Mouse (Mus musculus): ENCODE data around the gene Vmn1r86. TPM values are rescaled to one million over a fixed set of nuclear protein-coding genes. Genes with fewer than 3 reads are reported as not detected.

Gene Vmn1r86
- polyA plus RNA-seq, 1 experiment from 2014 or later, result not detected

DNA sequence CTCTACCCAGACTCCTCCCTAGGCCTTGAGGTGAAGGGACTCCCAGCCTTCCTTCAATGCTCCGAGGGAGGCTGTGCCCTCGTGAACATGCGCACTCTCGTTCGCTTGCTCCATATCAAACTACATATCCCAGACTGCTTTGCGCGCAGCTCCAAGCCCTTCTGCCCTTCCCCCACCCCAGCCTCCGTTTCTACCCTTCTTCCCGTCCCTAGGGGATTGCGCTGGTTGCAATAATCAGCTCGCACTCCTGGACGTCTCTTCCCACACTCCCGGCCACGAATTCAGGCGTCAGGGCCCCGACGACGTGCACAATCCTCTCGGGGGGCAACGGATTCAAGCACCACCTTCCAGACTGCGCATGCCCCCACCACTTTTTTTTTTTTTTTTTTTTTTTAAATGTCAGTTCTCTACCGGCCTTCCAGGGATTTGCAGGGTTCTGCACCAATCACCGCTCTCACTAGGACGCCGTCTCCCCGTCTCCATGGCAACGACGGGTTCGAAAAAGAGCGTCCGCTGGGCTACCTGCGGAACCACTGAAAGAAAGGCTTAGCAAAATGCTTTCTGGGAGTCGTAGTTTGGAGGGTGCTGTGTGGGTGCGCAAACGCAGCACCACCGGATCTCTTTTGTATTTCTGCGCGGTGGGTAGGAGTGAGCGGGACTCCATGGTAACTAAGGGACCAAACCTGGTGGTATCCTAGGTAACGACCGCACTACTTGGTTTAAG is 65.3 kb downstream of the Vmn1r86 start, which contains the start of gene Mzf1:
Gene Mzf1, minus strand, starts transcription at position 478 of the 724 bp plus-strand sequence.
- peak within 1 kb of the TSS; percentile 65 for H3K4me3 ChIP-seq
- ATAC-seq (ENCODE audit: insufficient number of reproducible peaks, low FRiP score), result peak; percentile 94
- H3K4me1 ChIP-seq (replicated peaks), result no peaks in the 10 kb centered on the region
- H3K27ac ChIP-seq (ENCODE audit: poor library complexity, severe bottlenecking), result peak within 1 kb of the TSS; percentile 77
- no peaks in the 10 kb centered on the region for H3K27me3 ChIP-seq (replicated peaks)
- no peaks in the 10 kb centered on the region for H3K9me3 ChIP-seq (replicated peaks)
- under 1% methylated on average over 41 of the region's 41 CpGs for WGBS
- peaks cover 5% of the 10 kb centered on the region; the same call in 1 of the 2 replicates for H3K36me3 ChIP-seq
- peak within 1 kb of the TSS; percentile 69 for H3K4me2 ChIP-seq
- peak within 1 kb of the TSS; percentile 72 for H3K9ac ChIP-seq

GRCm38 (mm10) chr7:13053961-13054286 is 65.8 kb downstream of the Vmn1r86 start:
- Histone ChIP-seq H3K9me3 (replicated peaks) (no peaks in the 10 kb centered on the region), H3K27ac (ENCODE audit: poor library complexity, severe bottlenecking) (peak overlapping the region; percentile 33; the same call in 1 of the 2 replicates), H3K4me1 (replicated peaks) (no peaks in the 10 kb centered on the region), H3K4me2 (peak overlapping the region; percentile 69), H3K36me3 (peaks cover 5% of the 10 kb centered on the region; the same call in 1 of the 2 replicates), H3K4me3 (peak overlapping the region; percentile 65), H3K27me3 (replicated peaks) (no peaks in the 10 kb centered on the region), H3K9ac (peak overlapping the region; percentile 72)
- 3% methylated on average over 15 of the region's 15 CpGs for WGBS
- ATAC-seq (ENCODE audit: insufficient number of reproducible peaks, low FRiP score), result no peak

- Histone ChIP-seq H3K27ac (ENCODE audit: poor library complexity, severe bottlenecking) (no peak overlapping the region), H3K27me3 (replicated peaks) (no peaks in the 10 kb centered on the region), H3K36me3 (peaks cover 5% of the 10 kb centered on the region; the same call in 1 of the 2 replicates), H3K9ac (no peak overlapping the region), H3K4me3 (peak overlapping the region; percentile 65), H3K4me2 (peak overlapping the region; percentile 69), H3K9me3 (replicated peaks) (no peaks in the 10 kb centered on the region), H3K4me1 (replicated peaks) (no peaks in the 10 kb centered on the region)
- 91% methylated on average over 2 of the region's 2 CpGs for WGBS
- no peak for ATAC-seq (ENCODE audit: insufficient number of reproducible peaks, low FRiP score)
Measured at GRCm38 (mm10) chr7:13053501-13053900, 66.2 kb downstream of the Vmn1r86 start.

GRCm38 (mm10) chr7:13053001-13053400 is 66.7 kb downstream of the Vmn1r86 start:
- H3K4me2 ChIP-seq, result no peak overlapping the region
- no peaks in the 10 kb centered on the region for H3K4me1 ChIP-seq (replicated peaks)
- H3K9me3 ChIP-seq (replicated peaks), result no peaks in the 10 kb centered on the region
- H3K27ac ChIP-seq (ENCODE audit: poor library complexity, severe bottlenecking), result no peak overlapping the region
- no peak overlapping the region for H3K9ac ChIP-seq
- no peak for ATAC-seq (ENCODE audit: insufficient number of reproducible peaks, low FRiP score)
- H3K27me3 ChIP-seq (replicated peaks), result no peaks in the 10 kb centered on the region
- peaks cover 5% of the 10 kb centered on the region; the same call in 1 of the 2 replicates for H3K36me3 ChIP-seq
- 86% methylated on average over 13 of the region's 13 CpGs for WGBS
- no peak overlapping the region for H3K4me3 ChIP-seq

Other genes with a start within 250 kb of the Vmn1r86 start
- gene Zfp128, start 238.7 kb downstream of the Vmn1r86 start, polyA plus RNA-seq (2016; fragmentation: Nextera tagmentation; extraction: Ambion mirVana), result 3.0 and 3.2 TPM in 2 replicates
- gene Zscan22, start 222.1 kb downstream of the Vmn1r86 start, polyA plus RNA-seq (2016; fragmentation: Nextera tagmentation; extraction: Ambion mirVana), result 10.9 and 11.3 TPM in 2 replicates
- 456 and 474 TPM in 2 replicates for gene Rps5, start 197.6 kb downstream of the Vmn1r86 start, polyA plus RNA-seq (2016; fragmentation: Nextera tagmentation; extraction: Ambion mirVana)
- 0.95 and 1.1 TPM in 2 replicates for gene Rnf225, start 192.5 kb downstream of the Vmn1r86 start, polyA plus RNA-seq (2016; fragmentation: Nextera tagmentation; extraction: Ambion mirVana)
- gene Zfp324, start 154.1 kb downstream of the Vmn1r86 start, polyA plus RNA-seq (2016; fragmentation: Nextera tagmentation; extraction: Ambion mirVana), result 7.8 and 8.0 TPM in 2 replicates
- gene Zfp446, start 142.1 kb downstream of the Vmn1r86 start, polyA plus RNA-seq (2016; fragmentation: Nextera tagmentation; extraction: Ambion mirVana), result 6.4 and 7.2 TPM in 2 replicates
- gene Slc27a5, start 121.7 kb downstream of the Vmn1r86 start, polyA plus RNA-seq (2016; fragmentation: Nextera tagmentation; extraction: Ambion mirVana), result 0.22 TPM in 1 of 2 replicates, not detected in the other
- gene Trim28, start 120.8 kb downstream of the Vmn1r86 start, polyA plus RNA-seq (2016; fragmentation: Nextera tagmentation; extraction: Ambion mirVana), result 221 and 228 TPM in 2 replicates
- gene Zbtb45, start 109.9 kb downstream of the Vmn1r86 start, polyA plus RNA-seq (2016; fragmentation: Nextera tagmentation; extraction: Ambion mirVana), result 16.2 and 18.7 TPM in 2 replicates
- gene Chmp2a, start 85.1 kb downstream of the Vmn1r86 start, polyA plus RNA-seq (2016; fragmentation: Nextera tagmentation; extraction: Ambion mirVana), result 127 and 131 TPM in 2 replicates
- 160 and 170 TPM in 2 replicates for gene Ube2m, start 81.6 kb downstream of the Vmn1r86 start, polyA plus RNA-seq (2016; fragmentation: Nextera tagmentation; extraction: Ambion mirVana)
- 2.0 and 2.3 TPM in 2 replicates for gene Mzf1, start 65.2 kb downstream of the Vmn1r86 start, polyA plus RNA-seq (2016; fragmentation: Nextera tagmentation; extraction: Ambion mirVana)
- not detected in 2 replicates for gene Vmn1r85, start 24.7 kb downstream of the Vmn1r86 start, polyA plus RNA-seq (2016; fragmentation: Nextera tagmentation; extraction: Ambion mirVana)
- not detected in 2 replicates for gene Vmn1r87, start 20.2 kb upstream of the Vmn1r86 start, polyA plus RNA-seq (2016; fragmentation: Nextera tagmentation; extraction: Ambion mirVana)
- gene Vmn1r88, start 39.7 kb upstream of the Vmn1r86 start, polyA plus RNA-seq (2016; fragmentation: Nextera tagmentation; extraction: Ambion mirVana), result not detected in 2 replicates
- gene Vmn1r89, start 93.1 kb upstream of the Vmn1r86 start, polyA plus RNA-seq (2016; fragmentation: Nextera tagmentation; extraction: Ambion mirVana), result not detected in 2 replicates
- 67.8 and 72.2 TPM in 2 replicates for gene Lig1, start 157.4 kb upstream of the Vmn1r86 start, polyA plus RNA-seq (2016; fragmentation: Nextera tagmentation; extraction: Ambion mirVana)
- gene Zswim9, start 158.8 kb upstream of the Vmn1r86 start, polyA plus RNA-seq (2016; fragmentation: Nextera tagmentation; extraction: Ambion mirVana), result 8.3 and 8.5 TPM in 2 replicates
- gene Pla2g4c, start 204.7 kb upstream of the Vmn1r86 start, polyA plus RNA-seq (2016; fragmentation: Nextera tagmentation; extraction: Ambion mirVana), result 0.58 and 0.72 TPM in 2 replicates

Data from heart, embryonic 12.5 days (tissue).